Mouse (Mus musculus) forebrain, embryonic 10.5 days (tissue): ENCODE results near the gene Prkn. TPM values are rescaled to one million over a fixed set of nuclear protein-coding genes. Genes with fewer than 3 reads are reported as not detected.

Experiments used
- DNase-seq: peaks from one replicate; pipeline ENCODE4 v3.0.0-alpha.2; 2017; ENCODE audit warnings: low spot score; ENCODE audit errors: extremely low spot score
- H3K27ac ChIP-seq: fragments of 300-500 bp; sonication (generic); 2 replicates; pipeline ENCODE4 v1.5.1; 2016; ENCODE audit warnings: mild to moderate bottlenecking
- H3K27me3 ChIP-seq: fragments of 300-500 bp; sonication (generic); 2 replicates; pipeline ENCODE4 v1.6.1; 2016; ENCODE audit warnings: mild to moderate bottlenecking; ENCODE audit not compliant: poor library complexity, severe bottlenecking
- H3K36me3 ChIP-seq: fragments of 300-500 bp; sonication (generic); replicated peaks from 2 replicates; pipeline ENCODE4 v1.6.1; 2016; ENCODE audit warnings: mild to moderate bottlenecking, moderate library complexity
- H3K4me1 ChIP-seq: fragments of 300-500 bp; sonication (generic); 2 replicates; pipeline ENCODE4 v1.6.1; 2016
- H3K4me3 ChIP-seq: fragments of 300-500 bp; sonication (generic); 2 replicates; pipeline ENCODE4 v1.5.1; 2016; ENCODE audit warnings: mild to moderate bottlenecking, moderate library complexity
- H3K9me3 ChIP-seq: fragments of 300-500 bp; sonication (generic); 2 replicates; pipeline ENCODE4 v1.6.1; 2016; ENCODE audit warnings: mild to moderate bottlenecking, moderate library complexity
- WGBS: fragments of 180-500 bp; shearing (Covaris S2); methylation state at CpG from one replicate; pipeline ENCODE4 v1.1.7; 2016; 5-methylcytosine and 5-hydroxymethylcytosine counted together
- polyA plus RNA-seq: library from polyadenylated mRNA; unstranded; fragments of >200 nt; fragmentation: Nextera tagmentation; extraction: Ambion mirVana; gene quantifications from 2 replicates; pipeline ENCODE4 v1.2.1, GENCODE M21; 2016

Prkn gene
- polyA plus RNA-seq, 1 experiment from 2014 or later: 0.81 TPM

GRCm38 (mm10) chr17:11402225-11402875 lies 562.2 kb downstream of the Prkn start:
- H3K4me1 ChIP-seq: no peaks in the 10 kb centered on the region
- no peak overlapping the region for H3K27ac ChIP-seq
- H3K27me3 ChIP-seq: no peaks in the 10 kb centered on the region
- WGBS: 86% methylated on average over 2 of the region's 2 CpGs
- DNase-seq: no peak
- H3K36me3 ChIP-seq: no peaks in the 10 kb centered on the region
- no peaks in the 10 kb centered on the region for H3K9me3 ChIP-seq
- no peak overlapping the region for H3K4me3 ChIP-seq

GRCm38 (mm10) chr17:11411414-11411813 lies 571.2 kb downstream of the Prkn start:
- Histone ChIP-seq H3K9me3 (no peaks in the 10 kb centered on the region), H3K27ac (no peak overlapping the region), H3K4me3 (no peak overlapping the region), H3K36me3 (no peaks in the 10 kb centered on the region), H3K4me1 (0 out of 2 replicates have a peak, but pooled peaks cover 3% of the 10 kb centered on the region), H3K27me3 (no peaks in the 10 kb centered on the region)
- no peak for DNase-seq
- 89% methylated on average over 10 of the region's 10 CpGs for WGBS

- 0 out of 2 replicates have a peak, but pooled peaks cover 3% of the 10 kb centered on the region for H3K4me1 ChIP-seq
- H3K27ac ChIP-seq: no peak overlapping the region
- WGBS: 66% methylated on average over 5 of the region's 5 CpGs
- no peak for DNase-seq
- no peaks in the 10 kb centered on the region for H3K27me3 ChIP-seq
- no peaks in the 10 kb centered on the region for H3K9me3 ChIP-seq
- H3K4me3 ChIP-seq: no peak overlapping the region
- no peaks in the 10 kb centered on the region for H3K36me3 ChIP-seq
Measured at GRCm38 (mm10) chr17:11413688-11414087, 573.5 kb downstream of the Prkn start.

GRCm38 (mm10) chr17:11414288-11414687 lies 574.1 kb downstream of the Prkn start:
- no peaks in the 10 kb centered on the region for H3K9me3 ChIP-seq
- no peak overlapping the region for H3K27ac ChIP-seq
- H3K27me3 ChIP-seq: no peaks in the 10 kb centered on the region
- no peaks in the 10 kb centered on the region for H3K36me3 ChIP-seq
- no peak overlapping the region for H3K4me3 ChIP-seq
- DNase-seq: no peak
- 0 out of 2 replicates have a peak, but pooled peaks cover 3% of the 10 kb centered on the region for H3K4me1 ChIP-seq
- 90% methylated on average over 4 of the region's 4 CpGs for WGBS

GRCm38 (mm10) chr17:11417150-11417549 lies 577.0 kb downstream of the Prkn start:
- H3K27ac ChIP-seq: no peak overlapping the region
- no peaks in the 10 kb centered on the region for H3K9me3 ChIP-seq
- H3K4me3 ChIP-seq: no peak overlapping the region
- 86% methylated on average over 3 of the region's 3 CpGs for WGBS
- H3K27me3 ChIP-seq: no peaks in the 10 kb centered on the region
- DNase-seq: no peak
- H3K36me3 ChIP-seq: no peaks in the 10 kb centered on the region
- peaks cover 11% of the 10 kb centered on the region; the same call in 1 of the 2 replicates for H3K4me1 ChIP-seq

- H3K4me3 ChIP-seq: no peak overlapping the region
- H3K9me3 ChIP-seq: no peaks in the 10 kb centered on the region
- H3K36me3 ChIP-seq: no peaks in the 10 kb centered on the region
- H3K4me1 ChIP-seq: peaks cover 7% of the 10 kb centered on the region; the same call in 1 of the 2 replicates
- 91% methylated on average over 3 of the region's 3 CpGs for WGBS
- no peaks in the 10 kb centered on the region for H3K27me3 ChIP-seq
- no peak for DNase-seq
- no peak overlapping the region for H3K27ac ChIP-seq
Measured at GRCm38 (mm10) chr17:11419484-11419883, 579.3 kb downstream of the Prkn start.

GRCm38 (mm10) chr17:11420839-11421238 lies 580.7 kb downstream of the Prkn start:
- H3K27ac ChIP-seq: no peak overlapping the region

GRCm38 (mm10) chr17:11421264-11421940 lies 581.2 kb downstream of the Prkn start:
- no peak overlapping the region for H3K4me3 ChIP-seq
- H3K27ac ChIP-seq: no peak overlapping the region
- no peak for DNase-seq

More at GRCm38 (mm10) chr17:11420839-11421238, 580.7 kb downstream of the Prkn start:
- WGBS: 89% methylated on average over 6 of the region's 6 CpGs
- Histone ChIP-seq H3K36me3 (no peaks in the 10 kb centered on the region), H3K9me3 (no peaks in the 10 kb centered on the region), H3K27me3 (no peaks in the 10 kb centered on the region), H3K4me3 (no peak overlapping the region), H3K4me1 (peaks cover 7% of the 10 kb centered on the region; the same call in 1 of the 2 replicates)
- DNase-seq: no peak

GRCm38 (mm10) chr17:11431323-11431722 lies 591.1 kb downstream of the Prkn start:
- no peak overlapping the region for H3K4me3 ChIP-seq
- no peaks in the 10 kb centered on the region for H3K4me1 ChIP-seq
- H3K9me3 ChIP-seq: no peaks in the 10 kb centered on the region
- H3K27me3 ChIP-seq: no peaks in the 10 kb centered on the region
- DNase-seq: no peak
- no peak overlapping the region for H3K27ac ChIP-seq
- H3K36me3 ChIP-seq: no peaks in the 10 kb centered on the region
- 91% methylated on average over 2 of the region's 2 CpGs for WGBS

More at GRCm38 (mm10) chr17:11421264-11421940, 581.2 kb downstream of the Prkn start:
- WGBS: 51% methylated on average over 5 of the region's 5 CpGs
- peaks cover 7% of the 10 kb centered on the region; the same call in 1 of the 2 replicates for H3K4me1 ChIP-seq
- H3K36me3 ChIP-seq: no peaks in the 10 kb centered on the region
- H3K27me3 ChIP-seq: no peaks in the 10 kb centered on the region
- no peaks in the 10 kb centered on the region for H3K9me3 ChIP-seq

- Histone ChIP-seq H3K9me3 (no peaks in the 10 kb centered on the region), H3K27me3 (no peaks in the 10 kb centered on the region), H3K4me3 (no peak overlapping the region), H3K36me3 (no peaks in the 10 kb centered on the region), H3K4me1 (no peaks in the 10 kb centered on the region), H3K27ac (no peak overlapping the region)
- WGBS: 90% methylated on average over 2 of the region's 2 CpGs
- no peak for DNase-seq
Measured at GRCm38 (mm10) chr17:11432593-11432992, 592.4 kb downstream of the Prkn start.

- WGBS: 89% methylated on average over 2 of the region's 2 CpGs
- no peak for DNase-seq
- Histone ChIP-seq H3K4me1 (no peaks in the 10 kb centered on the region; the same call in 1 of the 2 replicates), H3K36me3 (no peaks in the 10 kb centered on the region), H3K27me3 (no peaks in the 10 kb centered on the region), H3K27ac (no peak overlapping the region), H3K9me3 (no peaks in the 10 kb centered on the region), H3K4me3 (no peak overlapping the region)
Measured at GRCm38 (mm10) chr17:11462721-11463120, 622.5 kb downstream of the Prkn start.

GRCm38 (mm10) chr17:11466095-11466494 lies 625.9 kb downstream of the Prkn start:
- H3K27ac ChIP-seq: no peak overlapping the region
- whole genome bisulfite sequencing: 95% methylated on average over 2 of the region's 2 CpGs
- no peak overlapping the region for H3K4me3 ChIP-seq
- no peak for DNase-seq
- H3K4me1 ChIP-seq: no peaks in the 10 kb centered on the region; the same call in 1 of the 2 replicates
- no peaks in the 10 kb centered on the region for H3K36me3 ChIP-seq
- no peaks in the 10 kb centered on the region for H3K9me3 ChIP-seq
- H3K27me3 ChIP-seq: no peaks in the 10 kb centered on the region

- H3K9me3 ChIP-seq: no peaks in the 10 kb centered on the region
- WGBS: 84% methylated on average over 2 of the region's 2 CpGs
- H3K27ac ChIP-seq: no peak overlapping the region
- H3K4me3 ChIP-seq: no peak overlapping the region
- no peaks in the 10 kb centered on the region for H3K36me3 ChIP-seq
- no peak for DNase-seq
- no peaks in the 10 kb centered on the region for H3K27me3 ChIP-seq
- H3K4me1 ChIP-seq: no peaks in the 10 kb centered on the region
Measured at GRCm38 (mm10) chr17:11468624-11469023, 628.4 kb downstream of the Prkn start.
